Mouse (Mus musculus) cerebellum, postnatal 4 days (tissue): ENCODE results near the gene Morn1.

Experiments
- DNase-seq, 2 experiments: peaks; one replicate each; pipeline ENCODE4 v3.0.0; 2022; ENCODE audit warnings: low spot score in 2 of 2, mixed read lengths in 1 of 2

Morn1 gene

DNA sequence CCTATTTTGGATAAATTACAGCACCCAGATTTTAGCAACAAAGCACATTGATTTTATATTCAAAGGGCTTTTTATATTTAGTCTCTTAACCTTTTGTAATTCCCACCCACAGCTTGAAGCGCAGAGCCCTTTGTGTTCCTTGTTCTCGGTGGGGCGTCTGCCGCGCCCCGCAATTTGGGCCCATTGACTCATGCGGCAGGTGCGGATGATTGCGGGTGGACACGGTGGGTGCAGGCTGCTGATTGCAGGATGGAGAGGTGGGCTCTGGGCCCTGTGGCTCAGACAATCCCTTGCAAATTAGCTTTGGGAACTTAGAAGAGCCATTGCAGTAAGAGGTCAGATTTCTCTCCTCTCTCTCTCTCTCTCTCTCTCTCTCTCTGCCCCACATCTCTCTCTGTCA is 31.9 kb downstream of the Morn1 start:
- DNase-seq: no peak

GRCm38 (mm10) chr4:155120038-155120437 is 33.7 kb downstream of the Morn1 start:
- DNase-seq: no peak

DNA sequence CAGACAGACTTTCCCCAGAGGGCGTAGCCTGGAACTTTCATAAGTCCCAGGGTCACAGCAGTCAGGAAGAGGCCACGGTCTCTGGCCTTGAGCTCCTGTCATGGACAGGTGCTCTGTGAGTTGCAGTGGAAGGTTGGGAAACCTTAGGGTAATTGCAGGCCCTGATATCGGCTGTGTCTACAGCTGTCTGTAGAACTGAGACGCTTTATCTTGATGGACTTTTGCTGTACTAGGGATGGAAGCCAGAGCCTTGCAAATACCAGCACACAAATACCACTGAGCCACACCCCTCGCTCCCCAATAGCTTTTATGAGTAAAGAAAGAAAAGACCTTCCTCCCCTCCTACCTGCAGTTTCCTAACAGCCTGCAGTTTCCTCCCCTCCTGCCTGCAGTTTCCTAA is 34.2 kb downstream of the Morn1 start:
- no peak for DNase-seq

GRCm38 (mm10) chr4:155121222-155121621 is 34.8 kb downstream of the Morn1 start:
- no peak for DNase-seq

GRCm38 (mm10) chr4:155121915-155122443 is 35.6 kb downstream of the Morn1 start:
- DNase-seq: no peak

GRCm38 (mm10) chr4:155122444-155123040 is 36.2 kb downstream of the Morn1 start:
- peak; percentile 56 to 77 for DNase-seq

DNA sequence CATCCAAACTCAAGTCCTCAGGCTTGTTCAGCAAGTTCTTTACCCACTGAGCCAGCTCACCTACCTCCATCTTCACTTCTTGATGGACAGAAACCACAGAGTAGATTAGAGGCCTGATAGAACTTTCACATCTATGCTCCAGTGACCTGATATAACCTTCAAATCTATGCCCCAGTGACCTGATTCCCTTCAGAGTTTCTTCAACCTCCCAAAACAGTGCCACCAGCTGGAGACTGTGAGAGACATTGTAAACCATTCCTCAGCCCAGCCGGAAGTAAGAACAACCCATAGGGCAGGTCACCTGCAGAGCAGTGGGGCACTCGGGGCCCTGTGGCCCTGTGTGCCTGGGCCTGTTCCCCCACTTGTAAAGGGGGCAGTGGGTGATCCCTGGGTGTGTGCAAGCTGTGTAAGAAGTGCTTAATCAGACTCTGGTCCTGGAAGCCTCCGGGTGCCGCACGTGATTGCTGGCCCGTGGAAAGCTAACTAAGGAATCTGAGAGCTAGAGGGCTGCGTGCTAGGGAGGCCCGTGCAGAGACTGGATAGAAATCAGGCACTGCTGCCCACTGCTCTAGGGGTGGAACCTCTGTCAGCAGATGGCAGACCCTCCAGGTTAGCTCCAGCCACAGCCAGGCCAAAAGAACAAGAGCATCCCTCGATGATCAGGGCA is 37.6 kb downstream of the Morn1 start:
- no peak for DNase-seq

- no peak for DNase-seq
Measured at GRCm38 (mm10) chr4:155125310-155125709, 38.9 kb downstream of the Morn1 start.

- no peak for DNase-seq
Measured at GRCm38 (mm10) chr4:155126194-155126593, 39.8 kb downstream of the Morn1 start.

GRCm38 (mm10) chr4:155126602-155127372 is 40.4 kb downstream of the Morn1 start:
- no peak for DNase-seq

GRCm38 (mm10) chr4:155128411-155128810 is 42.0 kb downstream of the Morn1 start:
- DNase-seq: no peak

DNA sequence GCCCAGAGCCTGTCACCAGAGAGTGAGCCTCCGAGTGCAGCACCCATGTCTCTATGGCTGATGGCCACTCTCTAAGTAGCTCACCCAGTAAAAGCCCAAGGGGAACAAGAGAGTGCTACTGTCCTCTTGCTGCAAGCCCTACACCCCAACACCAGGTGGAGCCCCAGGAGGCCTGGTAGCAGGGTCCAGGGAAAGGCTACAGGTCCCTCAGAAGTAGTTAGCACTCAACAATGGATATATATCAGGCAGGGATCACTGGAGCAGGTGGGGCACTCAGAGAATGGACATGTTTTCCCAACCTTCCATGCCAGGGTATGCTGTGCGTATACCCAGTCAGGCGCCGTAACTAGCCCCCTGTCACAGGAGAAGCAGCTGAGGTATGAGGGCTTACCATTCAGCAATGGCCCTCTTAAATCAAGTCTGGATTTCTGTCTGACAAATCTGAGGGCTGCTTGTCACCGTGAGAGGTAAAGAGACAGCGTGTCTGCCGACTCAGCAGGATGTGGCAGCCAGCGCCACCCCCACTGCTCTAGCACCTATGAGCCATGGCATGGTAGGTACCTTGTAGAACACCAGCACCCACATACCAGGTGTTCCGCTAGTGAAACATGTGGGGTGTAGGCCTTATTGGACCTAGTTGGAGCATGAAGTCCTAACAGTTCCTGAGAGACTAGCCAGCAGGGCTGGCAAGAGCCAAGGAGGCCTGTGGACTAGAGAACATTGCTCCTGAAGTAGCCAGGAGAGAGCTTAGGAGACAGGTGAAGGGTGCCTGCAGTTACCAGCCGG is 42.9 kb downstream of the Morn1 start:
- no peak for DNase-seq

GRCm38 (mm10) chr4:155129996-155130395 is 43.6 kb downstream of the Morn1 start:
- DNase-seq: peak in 1 of 2 experiments; percentile 74

- DNase-seq: no peak
Measured at GRCm38 (mm10) chr4:155130616-155131015, 44.2 kb downstream of the Morn1 start.

DNA sequence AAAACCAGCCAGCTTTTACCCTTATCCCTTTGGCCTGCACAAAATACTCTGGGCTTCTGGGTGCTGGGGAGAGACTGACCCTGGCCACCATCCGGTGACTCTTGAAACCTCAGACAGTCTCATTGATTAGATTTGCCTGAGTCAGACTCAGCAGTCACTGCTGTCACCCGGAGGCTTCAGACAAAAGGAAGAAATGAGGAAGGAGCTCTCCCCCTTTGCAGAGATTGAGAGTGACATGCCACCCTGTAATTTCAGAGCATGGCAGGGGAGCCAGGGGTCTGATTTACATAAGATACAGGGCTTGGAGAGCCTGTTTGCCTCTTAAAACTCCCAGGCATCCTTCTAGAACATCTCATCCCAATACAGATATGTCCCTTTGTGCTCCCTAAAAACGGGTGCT is 46.8 kb downstream of the Morn1 start:
- DNase-seq: no peak

DNA sequence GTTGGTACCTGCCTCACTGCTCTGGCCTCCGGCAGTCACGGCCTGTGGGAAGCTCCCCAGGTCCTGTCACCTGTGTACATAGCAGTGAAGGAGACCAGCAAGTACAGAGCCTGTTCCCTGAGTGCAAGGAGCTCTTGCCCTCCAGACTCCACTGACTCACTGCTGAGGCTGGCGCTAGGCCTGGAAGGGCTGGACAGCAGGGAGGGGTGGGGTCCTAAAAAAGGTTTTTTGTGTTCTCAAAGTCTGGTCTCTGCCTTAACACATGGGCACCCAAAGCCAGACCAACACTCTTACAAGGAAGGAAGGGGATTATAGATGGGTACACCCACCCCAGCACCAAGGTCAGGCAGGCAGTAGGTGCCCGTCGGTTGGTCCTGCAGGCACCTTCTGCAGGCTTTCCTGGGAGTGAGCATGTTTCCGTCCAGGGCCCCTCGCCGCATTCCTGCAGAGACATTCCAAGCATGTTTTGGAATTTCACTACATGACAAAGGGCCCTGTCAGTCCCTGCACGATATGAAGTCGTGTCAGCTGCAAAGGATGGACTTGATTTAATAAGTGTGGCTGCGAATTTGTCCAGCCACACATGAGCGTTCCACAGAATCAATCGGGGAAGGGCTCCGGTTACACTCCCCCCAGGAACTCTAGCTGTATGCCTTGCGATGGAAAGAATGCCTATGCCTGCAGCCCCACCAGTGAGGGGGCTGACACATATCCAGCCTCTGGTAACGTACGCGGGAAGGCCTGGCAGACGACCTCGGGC is 47.5 kb downstream of the Morn1 start:
- DNase-seq: no peak

DNA sequence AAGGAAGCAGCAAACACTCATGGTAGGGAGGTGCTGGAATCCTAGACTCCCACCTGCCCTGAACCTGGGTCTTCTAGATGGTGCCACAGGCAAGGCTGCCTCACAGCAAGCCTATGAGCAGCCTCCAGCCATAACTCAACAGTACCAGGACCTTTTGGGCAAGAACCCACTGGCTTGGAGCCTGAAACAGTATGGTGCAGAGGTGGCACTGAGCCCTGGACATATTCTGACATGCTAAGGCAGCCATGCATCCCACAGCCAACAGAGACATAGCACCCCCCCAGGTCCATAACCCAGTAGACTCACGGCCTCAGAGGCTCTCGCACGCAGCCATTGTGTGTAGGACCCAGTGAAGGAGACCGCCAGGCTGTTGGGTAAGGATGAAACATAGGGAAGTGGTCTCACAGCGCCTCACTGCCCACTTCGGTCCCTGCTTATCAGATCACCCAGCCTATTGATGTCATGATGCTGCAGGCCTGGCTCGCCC is 48.4 kb downstream of the Morn1 start:
- no peak for DNase-seq

GRCm38 (mm10) chr4:155135909-155136585 is 49.7 kb downstream of the Morn1 start:
- no peak for DNase-seq

DNA sequence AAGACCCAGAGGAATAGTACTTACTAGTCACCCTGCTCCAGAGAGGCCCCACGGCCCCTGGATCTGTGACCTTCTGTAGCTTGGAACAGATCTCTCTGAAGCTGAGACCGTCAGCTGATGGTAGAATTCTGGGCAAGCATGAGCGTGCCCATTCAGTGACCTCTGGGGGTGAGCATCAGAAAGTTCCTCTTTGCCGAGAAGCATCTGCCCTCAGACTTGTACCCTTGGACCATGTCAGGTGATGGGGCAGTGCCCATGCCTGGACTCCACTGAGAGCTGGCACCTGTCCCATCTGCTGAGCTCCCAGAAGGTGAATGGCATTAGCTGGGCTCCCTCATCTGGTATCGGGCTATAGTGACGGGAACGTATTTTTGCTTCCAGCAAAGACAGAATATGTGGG is 51.5 kb downstream of the Morn1 start:
- DNase-seq: no peak

- DNase-seq: no peak
Measured at GRCm38 (mm10) chr4:155138451-155138850, 52.1 kb downstream of the Morn1 start.
